Mouse (Mus musculus): ENCODE data around the gene Irf3. TPM values are rescaled to one million over a fixed set of nuclear protein-coding genes. Genes with fewer than 3 reads are reported as not detected.
A peak's percentile ranks its signal among the peaks of the same experiment; 100 is the strongest.
"Not testable (repeated sequence)": the region's sequence is repeated elsewhere in the genome, so short reads cannot be mapped to it uniquely, and the experiment has no call there.

The Irf3 gene
- total RNA-seq, 1 experiment from 2014 or later: 129 TPM

- no peak for ATAC-seq (replicated peaks; ENCODE audit: low read depth, poor library complexity, severe bottlenecking)
These were observed 8.0 kb downstream of the Irf3 start for GRCm38 (mm10) chr7:45005321-45005992.

GRCm38 (mm10) chr7:45006503-45006902, 9.1 kb downstream of the Irf3 start:
- ATAC-seq (replicated peaks; ENCODE audit: low read depth, poor library complexity, severe bottlenecking): no peak

- ATAC-seq (replicated peaks; ENCODE audit: low read depth, poor library complexity, severe bottlenecking): no peak
These were observed 9.7 kb downstream of the Irf3 start for GRCm38 (mm10) chr7:45007141-45007540.

GRCm38 (mm10) chr7:45007846-45008245, 10.4 kb downstream of the Irf3 start:
- ATAC-seq (replicated peaks; ENCODE audit: low read depth, poor library complexity, severe bottlenecking): no peak

DNA sequence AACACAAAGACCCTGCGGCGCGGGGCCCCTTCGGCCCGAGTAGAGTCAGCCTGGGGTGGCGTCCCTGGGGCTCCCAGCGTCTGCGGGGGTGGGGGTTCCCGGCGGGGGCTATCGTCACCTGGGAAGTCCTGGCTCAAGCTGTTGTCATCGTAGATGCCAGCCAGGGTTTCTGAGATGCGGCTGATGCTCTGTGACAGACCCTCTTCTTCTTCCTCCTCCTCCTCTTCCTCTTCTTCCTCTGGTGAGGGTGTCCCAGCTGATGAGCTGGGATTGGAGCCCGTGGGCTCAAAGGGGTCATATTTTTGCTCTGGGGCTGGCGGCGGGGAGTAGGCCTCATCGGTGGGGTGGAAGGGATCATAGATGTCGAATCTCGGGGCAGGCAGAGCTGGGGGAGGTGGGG, 11.0 kb downstream of the Irf3 start:
- ATAC-seq (replicated peaks; ENCODE audit: low read depth, poor library complexity, severe bottlenecking): no peak

GRCm38 (mm10) chr7:45012011-45012410, 14.6 kb downstream of the Irf3 start:
- ATAC-seq (replicated peaks; ENCODE audit: low read depth, poor library complexity, severe bottlenecking): no peak

- ATAC-seq (replicated peaks; ENCODE audit: low read depth, poor library complexity, severe bottlenecking): no peak
These were observed 15.4 kb downstream of the Irf3 start for GRCm38 (mm10) chr7:45012824-45013223.

DNA sequence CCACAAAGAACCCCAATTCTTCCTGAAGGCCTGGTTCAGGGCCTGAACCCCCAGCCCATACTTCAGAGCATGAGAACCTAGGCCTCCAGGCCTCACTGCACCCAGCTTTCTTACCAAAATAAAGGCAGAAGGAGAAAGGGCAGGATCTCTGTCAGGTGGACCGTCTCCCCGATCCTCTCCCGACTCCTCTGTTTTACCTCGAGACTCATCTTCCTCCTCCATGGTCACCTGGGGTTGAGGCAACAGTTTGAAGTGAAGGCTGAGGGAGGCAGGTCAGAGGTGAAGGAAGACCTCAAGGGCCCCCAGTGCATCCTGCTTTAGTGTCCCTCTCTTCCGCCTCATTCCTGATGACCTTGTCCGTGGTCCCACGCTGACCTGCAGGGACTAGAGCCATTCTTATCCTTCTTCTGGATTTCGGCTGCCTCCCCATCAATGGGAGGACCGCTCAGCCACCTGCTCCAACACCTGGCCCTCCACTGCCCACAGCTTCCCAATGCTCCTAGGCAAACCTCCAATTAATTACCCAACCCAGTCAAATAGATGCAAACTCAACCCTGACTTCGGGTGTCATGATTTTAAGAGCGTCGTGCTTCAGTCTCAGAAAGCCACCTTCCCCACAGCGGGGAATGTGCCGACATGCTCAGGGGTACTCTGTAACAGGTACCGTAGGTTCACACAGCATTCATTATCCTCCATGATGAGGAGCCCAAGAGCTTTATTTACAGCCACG, 16.1 kb downstream of the Irf3 start:
- ATAC-seq (replicated peaks; ENCODE audit: low read depth, poor library complexity, severe bottlenecking): no peak

- no peak for ATAC-seq (replicated peaks; ENCODE audit: low read depth, poor library complexity, severe bottlenecking)
These were observed 16.6 kb downstream of the Irf3 start for GRCm38 (mm10) chr7:45014096-45014451.

- ATAC-seq (replicated peaks; ENCODE audit: low read depth, poor library complexity, severe bottlenecking): no peak
These were observed 18.0 kb downstream of the Irf3 start for GRCm38 (mm10) chr7:45015344-45015956.

DNA sequence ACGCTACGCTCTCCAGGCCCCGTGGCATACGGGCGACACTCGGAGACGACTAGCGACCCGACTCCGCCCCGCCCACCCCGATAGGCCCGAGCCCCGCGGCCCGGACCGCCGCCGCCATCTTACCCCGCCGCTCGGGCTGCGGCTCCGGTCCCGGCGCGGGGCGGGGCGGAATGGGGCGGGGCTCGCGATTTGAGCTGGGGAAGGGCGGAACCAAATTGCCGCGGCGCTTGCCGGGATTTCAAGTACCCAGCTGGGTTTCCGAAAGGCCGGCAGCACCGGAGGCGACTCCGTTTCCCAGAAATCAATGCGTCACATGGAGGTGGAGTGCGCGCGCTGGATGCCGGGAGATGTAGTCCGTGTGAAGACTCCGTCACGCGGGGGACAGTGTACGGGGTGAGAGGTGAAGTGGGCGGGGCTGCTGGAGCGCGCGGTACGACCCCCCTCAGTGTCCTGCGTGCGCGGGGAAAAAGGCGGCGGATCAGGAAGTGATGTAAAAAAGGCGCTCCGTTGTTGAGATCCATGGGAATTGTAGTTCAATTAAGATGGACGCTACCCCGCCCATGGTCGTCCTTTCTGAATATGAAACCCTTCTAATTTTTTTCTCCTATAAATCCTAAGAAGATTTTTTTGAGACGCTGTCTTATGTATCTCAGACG, 18.6 kb downstream of the Irf3 start, which contains the start of gene Scaf1:
Scaf1 (minus strand) TSS at position 407 of the 656 bp plus-strand sequence.
- ATAC-seq (replicated peaks; ENCODE audit: low read depth, poor library complexity, severe bottlenecking): peak; percentile 73

- no peak for ATAC-seq (replicated peaks; ENCODE audit: low read depth, poor library complexity, severe bottlenecking)
These were observed 19.3 kb downstream of the Irf3 start for GRCm38 (mm10) chr7:45016761-45017160.

DNA sequence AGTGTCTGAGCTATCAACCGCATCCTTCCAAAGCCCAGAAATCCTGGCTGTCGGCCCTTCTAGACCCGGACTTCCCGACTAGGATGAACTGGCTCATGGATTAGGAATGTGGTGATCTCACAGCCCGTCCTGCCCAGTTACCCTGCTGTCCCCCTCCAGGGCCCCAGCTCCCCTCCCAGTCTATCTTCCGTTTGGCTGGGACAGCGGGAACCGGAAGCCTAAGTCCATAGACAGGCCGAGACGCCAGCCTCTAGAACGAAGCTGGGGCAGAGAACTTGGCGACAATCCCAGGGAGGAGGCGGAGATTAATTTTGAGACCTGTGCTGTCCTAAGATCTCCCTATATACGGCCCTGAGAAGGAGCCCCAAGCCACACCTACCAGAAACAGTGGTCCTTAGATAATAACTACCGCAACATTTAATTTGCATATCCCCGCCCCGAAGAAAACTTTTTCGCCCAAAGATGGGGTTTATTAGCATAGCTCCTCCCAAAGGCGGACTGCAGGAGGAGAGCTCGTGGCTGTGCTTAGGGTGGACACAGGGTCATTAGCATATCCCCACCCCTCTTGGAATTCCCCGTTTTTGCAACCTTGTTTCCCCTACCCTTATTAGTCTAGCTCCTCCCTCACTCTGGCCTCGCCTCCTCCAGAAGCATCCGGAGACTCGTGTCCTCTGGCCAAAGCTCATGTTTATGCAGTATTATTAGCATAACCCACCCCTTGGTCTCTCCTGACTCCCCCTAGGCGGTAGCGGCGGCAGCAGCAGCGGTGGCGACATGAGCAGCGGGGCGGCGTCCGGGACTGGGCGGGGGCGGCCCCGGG, 20.0 kb downstream of the Irf3 start, which contains the start of gene Rras:
Rras (plus strand) TSS at position 720 of the 820 bp plus-strand sequence.
- peak; percentile 76 for ATAC-seq (replicated peaks; ENCODE audit: low read depth, poor library complexity, severe bottlenecking)

DNA sequence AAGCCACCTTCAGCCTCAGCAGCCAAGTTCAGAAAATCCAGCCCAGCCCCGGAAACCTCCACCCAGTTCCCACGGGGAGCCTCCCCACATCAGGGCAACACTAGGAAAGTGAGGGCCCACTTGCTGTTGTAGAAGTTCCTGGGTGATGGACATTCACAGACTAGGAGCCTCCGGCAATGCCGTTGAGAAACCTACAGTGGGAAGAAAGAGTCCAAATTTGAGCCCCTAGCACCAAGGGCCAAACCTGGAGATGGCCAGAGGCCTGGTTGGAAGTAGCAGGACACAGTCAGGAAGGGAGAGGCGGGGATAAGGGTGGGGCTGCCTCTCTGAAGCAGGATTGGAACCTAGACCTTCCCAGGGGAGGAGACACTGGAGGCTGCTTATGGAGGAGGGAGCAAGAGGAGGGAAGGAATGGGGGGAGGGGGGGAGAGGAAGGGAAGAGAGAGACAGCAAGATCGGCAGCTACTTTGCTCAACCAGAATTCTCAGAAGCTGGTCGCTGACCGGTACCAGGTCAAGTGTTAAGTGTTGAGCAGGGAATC, 21.7 kb downstream of the Irf3 start:
- ATAC-seq (replicated peaks; ENCODE audit: low read depth, poor library complexity, severe bottlenecking): no peak

DNA sequence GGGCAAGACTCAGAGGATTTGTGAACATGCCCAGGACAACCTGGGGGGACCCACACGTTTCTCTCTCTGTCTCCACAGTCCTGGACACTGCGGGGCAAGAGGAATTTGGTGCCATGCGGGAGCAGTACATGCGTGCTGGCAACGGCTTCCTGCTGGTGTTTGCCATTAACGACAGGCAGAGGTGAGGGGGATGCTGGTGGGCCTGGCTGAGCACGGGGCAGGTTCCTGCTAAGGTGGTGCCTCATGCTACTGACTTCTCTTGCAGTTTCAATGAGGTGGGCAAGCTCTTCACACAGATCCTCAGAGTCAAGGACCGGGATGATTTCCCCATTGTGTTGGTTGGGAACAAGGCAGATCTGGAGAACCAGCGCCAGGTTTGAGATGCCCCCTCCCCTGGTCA, 22.8 kb downstream of the Irf3 start:
- ATAC-seq (replicated peaks; ENCODE audit: low read depth, poor library complexity, severe bottlenecking): no peak

DNA sequence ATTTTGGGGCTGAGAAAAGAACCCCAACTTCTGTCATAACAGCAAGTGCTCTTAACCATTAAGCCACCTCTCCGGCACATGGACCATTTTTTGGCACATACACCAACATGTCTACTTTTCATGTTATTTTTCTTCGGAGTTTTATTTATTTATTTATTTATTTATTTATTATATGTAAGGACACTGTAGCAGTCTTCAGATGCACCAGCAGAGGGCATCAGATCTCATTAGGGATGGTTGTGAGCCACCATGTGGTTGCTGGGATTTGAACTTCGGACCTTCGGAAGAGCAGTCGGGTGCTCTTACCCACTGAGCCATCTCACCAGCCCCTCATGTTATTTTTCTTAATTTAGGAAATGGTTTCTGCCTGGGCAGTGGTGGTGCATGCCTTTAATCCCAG, 26.3 kb downstream of the Irf3 start:
- ATAC-seq (replicated peaks; ENCODE audit: low read depth, poor library complexity, severe bottlenecking): not testable (repeated sequence)

- ATAC-seq (replicated peaks; ENCODE audit: low read depth, poor library complexity, severe bottlenecking): no peak
These were observed 27.1 kb downstream of the Irf3 start for GRCm38 (mm10) chr7:45024281-45025248.

GRCm38 (mm10) chr7:45025601-45026220, 28.3 kb downstream of the Irf3 start:
- no peak for ATAC-seq (replicated peaks; ENCODE audit: low read depth, poor library complexity, severe bottlenecking)
